Mouse (Mus musculus): ENCODE results near the gene Tnfrsf14. TPM values are rescaled to one million over a fixed set of nuclear protein-coding genes. Genes with fewer than 3 reads are reported as not detected.

Gene Tnfrsf14
- polyA plus RNA-seq, 1 experiment from 2014 or later = 51.7 TPM

Other genes starting within 250 kb of the Tnfrsf14 start
- gene Ttc34, start 91.1 kb downstream of the Tnfrsf14 start, polyA plus RNA-seq (2015; fragmentation: Nextera tagmentation; extraction: Ambion mirVana) = 0.03 TPM in 1 of 2 replicates, not detected in the other
- 2.4 TPM in 2 replicates for gene Mmel1, start 59.0 kb downstream of the Tnfrsf14 start, polyA plus RNA-seq (2015; fragmentation: Nextera tagmentation; extraction: Ambion mirVana)
- 9.0 and 9.2 TPM in 2 replicates for gene Fam213b, start 29.4 kb downstream of the Tnfrsf14 start, polyA plus RNA-seq (2015; fragmentation: Nextera tagmentation; extraction: Ambion mirVana)
- gene Hes5, start 32.4 kb upstream of the Tnfrsf14 start, polyA plus RNA-seq (2015; fragmentation: Nextera tagmentation; extraction: Ambion mirVana) = 0.08 and 0.23 TPM in 2 replicates
- gene Pank4, start 35.6 kb upstream of the Tnfrsf14 start, polyA plus RNA-seq (2015; fragmentation: Nextera tagmentation; extraction: Ambion mirVana) = 23.9 and 27.0 TPM in 2 replicates
- gene Plch2, start 128.2 kb upstream of the Tnfrsf14 start, polyA plus RNA-seq (2015; fragmentation: Nextera tagmentation; extraction: Ambion mirVana) = 0.08 and 0.10 TPM in 2 replicates
- gene Pex10, start 138.5 kb upstream of the Tnfrsf14 start, polyA plus RNA-seq (2015; fragmentation: Nextera tagmentation; extraction: Ambion mirVana) = 8.5 and 8.9 TPM in 2 replicates
- gene Rer1, start 157.8 kb upstream of the Tnfrsf14 start, polyA plus RNA-seq (2015; fragmentation: Nextera tagmentation; extraction: Ambion mirVana) = 93.6 and 109 TPM in 2 replicates
- gene Morn1, start 158.0 kb upstream of the Tnfrsf14 start, polyA plus RNA-seq (2015; fragmentation: Nextera tagmentation; extraction: Ambion mirVana) = 1.7 and 1.9 TPM in 2 replicates